Mouse (Mus musculus): ENCODE data around the gene Stxbp3. TPM values are rescaled to one million over a fixed set of nuclear protein-coding genes. Genes with fewer than 3 reads are reported as not detected.
"Not testable (repeated sequence)": the region's sequence is repeated elsewhere in the genome, so short reads cannot be mapped to it uniquely, and the experiment has no call there.

Gene Stxbp3
- polyA plus RNA-seq, 1 experiment: 12.3 TPM

- Histone ChIP-seq H3K4me3 (ENCODE audit: insufficient read depth, poor library complexity, severe bottlenecking) (no peak overlapping the region), H3K79me3 (ENCODE audit: low read depth) (no peaks in the 10 kb centered on the region), H3K36me3 (ENCODE audit: control insufficient read depth, insufficient read depth) (no peaks in the 10 kb centered on the region), H3K79me2 (ENCODE audit: control insufficient read depth, insufficient read depth) (no peaks in the 10 kb centered on the region), H3K27me3 (ENCODE audit: control insufficient read depth, insufficient read depth, insufficient read length) (no peaks in the 10 kb centered on the region), H3ac (ENCODE audit: control insufficient read depth, insufficient read length, low read depth) (no peak overlapping the region)
- TF ChIP-seq CEBPB (IDR thresholded peaks at IDR 0.05; ENCODE audit: low read depth) (no peak), FOSL1 (IDR thresholded peaks at IDR 0.05; ENCODE audit: insufficient read depth, low read length, poor library complexity, severe bottlenecking) (no peak), MAX (IDR thresholded peaks at IDR 0.05) (no peak), MYOD1 (IDR thresholded peaks at IDR 0.05; ENCODE audit: control insufficient read depth, insufficient read length, low read depth) (no peak), CTCF (IDR thresholded peaks at IDR 0.05; ENCODE audit: control insufficient read depth, insufficient read depth, insufficient read length) (no peak), MYOG (IDR thresholded peaks at IDR 0.05; ENCODE audit: control insufficient read depth, extremely low read depth, insufficient read length) (no peak), USF1 (IDR thresholded peaks at IDR 0.05; ENCODE audit: low read depth) (no peak)
Measured at GRCm38 (mm10) chr3:108879129-108879528, 38.8 kb upstream of the Stxbp3 start.

- Histone ChIP-seq H3K79me3 (ENCODE audit: low read depth) (no peaks in the 10 kb centered on the region), H3ac (ENCODE audit: control insufficient read depth, insufficient read length, low read depth) (no peak overlapping the region), H3K4me3 (ENCODE audit: insufficient read depth, poor library complexity, severe bottlenecking) (no peak overlapping the region), H3K36me3 (ENCODE audit: control insufficient read depth, insufficient read depth) (no peaks in the 10 kb centered on the region), H3K79me2 (ENCODE audit: control insufficient read depth, insufficient read depth) (no peaks in the 10 kb centered on the region), H3K27me3 (ENCODE audit: control insufficient read depth, insufficient read depth, insufficient read length) (no peaks in the 10 kb centered on the region)
- TF ChIP-seq MYOD1 (IDR thresholded peaks at IDR 0.05; ENCODE audit: control insufficient read depth, insufficient read length, low read depth): no peak
- TF ChIP-seq MAX (IDR thresholded peaks at IDR 0.05): no peak
- no peak for TF ChIP-seq CTCF (IDR thresholded peaks at IDR 0.05; ENCODE audit: control insufficient read depth, insufficient read depth, insufficient read length)
- TF ChIP-seq MYOG (IDR thresholded peaks at IDR 0.05; ENCODE audit: control insufficient read depth, extremely low read depth, insufficient read length): no peak
- TF ChIP-seq USF1 (IDR thresholded peaks at IDR 0.05; ENCODE audit: low read depth): no peak
- TF ChIP-seq CEBPB (IDR thresholded peaks at IDR 0.05; ENCODE audit: low read depth): no peak
- TF ChIP-seq FOSL1 (IDR thresholded peaks at IDR 0.05; ENCODE audit: insufficient read depth, low read length, poor library complexity, severe bottlenecking): no peak
Measured at GRCm38 (mm10) chr3:108870631-108871030, 30.3 kb upstream of the Stxbp3 start.

GRCm38 (mm10) chr3:108867449-108867848 is 27.1 kb upstream of the Stxbp3 start:
- no peak overlapping the region for H3ac ChIP-seq (ENCODE audit: control insufficient read depth, insufficient read length, low read depth)
- TF ChIP-seq MAX (IDR thresholded peaks at IDR 0.05) (no peak), CEBPB (IDR thresholded peaks at IDR 0.05; ENCODE audit: low read depth) (no peak)
- H3K27me3 ChIP-seq (ENCODE audit: control insufficient read depth, insufficient read depth, insufficient read length): no peaks in the 10 kb centered on the region
- H3K79me2 ChIP-seq (ENCODE audit: control insufficient read depth, insufficient read depth): no peaks in the 10 kb centered on the region
- H3K4me3 ChIP-seq (ENCODE audit: insufficient read depth, poor library complexity, severe bottlenecking): no peak overlapping the region
- no peaks in the 10 kb centered on the region for H3K79me3 ChIP-seq (ENCODE audit: low read depth)
- H3K36me3 ChIP-seq (ENCODE audit: control insufficient read depth, insufficient read depth): no peaks in the 10 kb centered on the region

- no peak overlapping the region for H3ac ChIP-seq (ENCODE audit: control insufficient read depth, insufficient read length, low read depth)
- no peaks in the 10 kb centered on the region for H3K79me2 ChIP-seq (ENCODE audit: control insufficient read depth, insufficient read depth)
- no peaks in the 10 kb centered on the region for H3K36me3 ChIP-seq (ENCODE audit: control insufficient read depth, insufficient read depth)
- H3K27me3 ChIP-seq (ENCODE audit: control insufficient read depth, insufficient read depth, insufficient read length): no peaks in the 10 kb centered on the region
- no peaks in the 10 kb centered on the region for H3K79me3 ChIP-seq (ENCODE audit: low read depth)
- no peak overlapping the region for H3K4me3 ChIP-seq (ENCODE audit: insufficient read depth, poor library complexity, severe bottlenecking)
- TF ChIP-seq MAX (IDR thresholded peaks at IDR 0.05) (no peak), FOSL1 (IDR thresholded peaks at IDR 0.05; ENCODE audit: insufficient read depth, low read length, poor library complexity, severe bottlenecking) (no peak), MYOG (IDR thresholded peaks at IDR 0.05; ENCODE audit: control insufficient read depth, extremely low read depth, insufficient read length) (no peak), CTCF (IDR thresholded peaks at IDR 0.05; ENCODE audit: control insufficient read depth, insufficient read depth, insufficient read length) (no peak), CEBPB (IDR thresholded peaks at IDR 0.05; ENCODE audit: low read depth) (no peak), USF1 (IDR thresholded peaks at IDR 0.05; ENCODE audit: low read depth) (no peak), MYOD1 (IDR thresholded peaks at IDR 0.05; ENCODE audit: control insufficient read depth, insufficient read length, low read depth) (no peak)
Measured at GRCm38 (mm10) chr3:108865676-108866075, 25.4 kb upstream of the Stxbp3 start.

- no peaks in the 10 kb centered on the region for H3K79me2 ChIP-seq (ENCODE audit: control insufficient read depth, insufficient read depth)
- no peak overlapping the region for H3ac ChIP-seq (ENCODE audit: control insufficient read depth, insufficient read length, low read depth)
- H3K4me3 ChIP-seq (ENCODE audit: insufficient read depth, poor library complexity, severe bottlenecking): no peak overlapping the region
- H3K36me3 ChIP-seq (ENCODE audit: control insufficient read depth, insufficient read depth): no peaks in the 10 kb centered on the region
- TF ChIP-seq MYOD1 (IDR thresholded peaks at IDR 0.05; ENCODE audit: control insufficient read depth, insufficient read length, low read depth): no peak
- TF ChIP-seq FOSL1 (IDR thresholded peaks at IDR 0.05; ENCODE audit: insufficient read depth, low read length, poor library complexity, severe bottlenecking): no peak
- TF ChIP-seq USF1 (IDR thresholded peaks at IDR 0.05; ENCODE audit: low read depth): no peak
- no peak for TF ChIP-seq MAX (IDR thresholded peaks at IDR 0.05)
- no peak for TF ChIP-seq CTCF (IDR thresholded peaks at IDR 0.05; ENCODE audit: control insufficient read depth, insufficient read depth, insufficient read length)
- no peak for TF ChIP-seq MYOG (IDR thresholded peaks at IDR 0.05; ENCODE audit: control insufficient read depth, extremely low read depth, insufficient read length)
- TF ChIP-seq CEBPB (IDR thresholded peaks at IDR 0.05; ENCODE audit: low read depth): no peak
- no peaks in the 10 kb centered on the region for H3K27me3 ChIP-seq (ENCODE audit: control insufficient read depth, insufficient read depth, insufficient read length)
- H3K79me3 ChIP-seq (ENCODE audit: low read depth): no peaks in the 10 kb centered on the region
Measured at GRCm38 (mm10) chr3:108865129-108865528, 24.8 kb upstream of the Stxbp3 start.

- Histone ChIP-seq H3K4me3 (ENCODE audit: insufficient read depth, poor library complexity, severe bottlenecking) (no peak overlapping the region), H3K79me3 (ENCODE audit: low read depth) (no peaks in the 10 kb centered on the region), H3ac (ENCODE audit: control insufficient read depth, insufficient read length, low read depth) (no peak overlapping the region), H3K79me2 (ENCODE audit: control insufficient read depth, insufficient read depth) (no peaks in the 10 kb centered on the region), H3K27me3 (ENCODE audit: control insufficient read depth, insufficient read depth, insufficient read length) (no peaks in the 10 kb centered on the region), H3K36me3 (ENCODE audit: control insufficient read depth, insufficient read depth) (no peaks in the 10 kb centered on the region)
- TF ChIP-seq USF1 (IDR thresholded peaks at IDR 0.05; ENCODE audit: low read depth) (peak; percentile 73), CTCF (IDR thresholded peaks at IDR 0.05; ENCODE audit: control insufficient read depth, insufficient read depth, insufficient read length) (no peak), FOSL1 (IDR thresholded peaks at IDR 0.05; ENCODE audit: insufficient read depth, low read length, poor library complexity, severe bottlenecking) (peak; percentile 66)
Measured at GRCm38 (mm10) chr3:108863091-108863490, 22.8 kb upstream of the Stxbp3 start.

- not testable (repeated sequence) for H3K4me3 ChIP-seq (ENCODE audit: insufficient read depth, poor library complexity, severe bottlenecking); H3K27me3 ChIP-seq (ENCODE audit: control insufficient read depth, insufficient read depth, insufficient read length); H3ac ChIP-seq (ENCODE audit: control insufficient read depth, insufficient read length, low read depth); H3K36me3 ChIP-seq (ENCODE audit: control insufficient read depth, insufficient read depth); H3K79me2 ChIP-seq (ENCODE audit: control insufficient read depth, insufficient read depth); H3K79me3 ChIP-seq (ENCODE audit: low read depth)
Measured at GRCm38 (mm10) chr3:108862282-108862681, 22.0 kb upstream of the Stxbp3 start.

All from C2C12 (cell line).